Mouse (Mus musculus) liver, embryonic 14.5 days (tissue): ENCODE measurements at regions not wholly inside any gene's neighbourhood (a gene's known extent, or its start where the extent isn't known, plus 50 kb on each side); places are given as distances from the start of the nearest gene placed in this dataset.

Source experiments
- ATAC-seq: fragments of 200-750 bp; cut with Nextera tagmentation; 2 replicates; pipeline ENCODE4 v1.8.0; 2017; ENCODE audit warnings: moderate number of reproducible peaks, mild to moderate bottlenecking, moderate library complexity; ENCODE audit not compliant: insufficient read depth
- DNase-seq, 3 experiments: peaks; one replicate each; pipeline ENCODE4 v3.0.0-alpha.2; 2012 to 2013; ENCODE audit warnings: low read depth in 3 of 3, low spot score in 3 of 3
- H3K27ac ChIP-seq: fragments of 300-500 bp; sonication (generic); 2 replicates; pipeline ENCODE4 v1.5.1; 2014; ENCODE audit warnings: moderate library complexity, mild to moderate bottlenecking, control low read depth, inconsistent platforms
- H3K27me3 ChIP-seq: fragments of 300-500 bp; sonication (generic); 2 replicates; pipeline ENCODE4 v1.6.1; 2014; ENCODE audit warnings: mild to moderate bottlenecking, low read length, moderate library complexity; ENCODE audit not compliant: control insufficient read depth, insufficient read depth
- H3K36me3 ChIP-seq: fragments of 300-500 bp; sonication (generic); replicated peaks from 2 replicates; pipeline ENCODE4 v1.6.1; 2014; ENCODE audit warnings: low read depth; ENCODE audit not compliant: control insufficient read depth, insufficient read depth
- H3K4me1 ChIP-seq, 2 experiments: fragments of 200-500 bp in 1 of 2; fragments of 300-500 bp in 1 of 2; sonication (generic) in 1 of 2; replicated peaks; 2 replicates each; pipeline ENCODE4 v1.6.1; 2012 to 2014; ENCODE audit warnings: antibody characterized with exemption in 1 of 2, inconsistent platforms in 1 of 2, low read length in 1 of 2; ENCODE audit not compliant: control insufficient read depth in 2 of 2, insufficient read depth in 2 of 2
- H3K4me2 ChIP-seq: fragments of 300-500 bp; sonication (generic); 2 replicates; pipeline ENCODE4 v1.6.1; 2014; ENCODE audit warnings: low read depth, mild to moderate bottlenecking, control low read depth, moderate library complexity
- H3K4me3 ChIP-seq, 2 experiments: fragments of 200-500 bp in 1 of 2; fragments of 300-500 bp in 1 of 2; sonication (generic) in 1 of 2; 2 replicates each; pipeline ENCODE4 v1.5.1; 2012 to 2014; ENCODE audit warnings: low read depth in 2 of 2, low read length in 2 of 2, mild to moderate bottlenecking in 2 of 2, control low read depth in 1 of 2, inconsistent platforms in 1 of 2, moderate library complexity in 1 of 2; ENCODE audit not compliant: insufficient read depth in 1 of 2
- H3K9ac ChIP-seq: fragments of 300-500 bp; sonication (generic); replicated peaks from 2 replicates; pipeline ENCODE4 v1.6.1; 2014; ENCODE audit warnings: mild to moderate bottlenecking, control low read depth, moderate library complexity
- H3K9me3 ChIP-seq: fragments of 300-500 bp; sonication (generic); 2 replicates; pipeline ENCODE4 v1.6.1; 2016; ENCODE audit warnings: low read length, mixed read lengths; ENCODE audit not compliant: control insufficient read depth
- CTCF ChIP-seq: IDR thresholded peaks from 2 replicates; pipeline ENCODE4 v1.5.1; 2016; ENCODE audit warnings: antibody characterized with exemption, low read depth, control low read depth
- EP300 ChIP-seq: IDR thresholded peaks from 2 replicates; pipeline ENCODE4 v1.6.1; 2016; ENCODE audit warnings: antibody characterized with exemption, low read depth
- WGBS: fragments of 180-500 bp; shearing (Covaris S2); extraction: QIAGEN DNeasy Blood & Tissue Kit; methylation state at CpG from one replicate; pipeline ENCODE4 v1.1.7; 2014; ENCODE audit not compliant: insufficient replicate concordance; 5-methylcytosine and 5-hydroxymethylcytosine counted together

- no peaks in the 10 kb centered on the region for H3K27me3 ChIP-seq
- H3K27ac ChIP-seq, result no peak overlapping the region
- H3K4me1 ChIP-seq, result no peaks in the 10 kb centered on the region
- no peaks in the 10 kb centered on the region for H3K36me3 ChIP-seq
- TF ChIP-seq CTCF (no peak), EP300 (no peak)
- H3K9me3 ChIP-seq, result no peaks in the 10 kb centered on the region
- no peak overlapping the region for H3K4me3 ChIP-seq
- no peak overlapping the region for H3K4me2 ChIP-seq
- ATAC-seq (no peak), DNase-seq (no peak)
- 38% methylated on average over 4 of the region's 4 CpGs for WGBS
- no peak overlapping the region for H3K9ac ChIP-seq
These were observed 260.1 kb downstream of the Sdhaf3 start for GRCm38 (mm10) chr6:7215880-7216279.

GRCm38 (mm10) chr6:7252286-7252685 lies 296.5 kb downstream of the Sdhaf3 start:
- Histone ChIP-seq H3K4me1 (no peaks in the 10 kb centered on the region), H3K9me3 (no peaks in the 10 kb centered on the region), H3K4me3 (no peak overlapping the region), H3K9ac (no peak overlapping the region), H3K27me3 (no peaks in the 10 kb centered on the region), H3K36me3 (no peaks in the 10 kb centered on the region), H3K27ac (no peak overlapping the region), H3K4me2 (no peak overlapping the region)
- DNase-seq, result no peak
- ATAC-seq, result no peak
- WGBS, result 49% methylated on average over 7 of the region's 7 CpGs
- TF ChIP-seq CTCF (no peak), EP300 (no peak)

DNA sequence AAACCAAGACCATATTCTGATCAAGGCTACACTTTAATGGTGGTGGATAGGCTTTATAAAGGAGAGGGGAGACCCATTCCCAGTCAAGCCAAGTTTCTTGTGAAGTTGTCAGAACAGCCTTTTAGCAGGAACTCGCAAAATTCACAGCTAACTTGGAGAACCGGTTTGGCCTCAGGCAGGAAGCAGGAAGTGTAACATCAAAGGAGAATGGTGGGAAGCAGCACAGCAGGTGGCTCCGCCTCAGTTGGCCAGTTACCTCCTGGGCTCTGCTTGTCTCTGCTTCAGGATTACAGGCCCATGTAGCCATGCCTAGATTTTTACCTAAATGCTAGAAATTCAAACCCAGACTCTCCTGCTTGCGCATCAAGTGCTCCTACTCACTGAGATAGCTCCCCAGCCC lies 277.2 kb upstream of the Tac1 start:
- H3K9ac ChIP-seq, result no peak overlapping the region
- H3K4me2 ChIP-seq, result no peak overlapping the region
- no peaks in the 10 kb centered on the region for H3K9me3 ChIP-seq
- no peaks in the 10 kb centered on the region for H3K36me3 ChIP-seq
- H3K27me3 ChIP-seq, result no peaks in the 10 kb centered on the region
- H3K4me3 ChIP-seq, result no peak overlapping the region
- no peaks in the 10 kb centered on the region for H3K4me1 ChIP-seq
- ATAC-seq (no peak), DNase-seq (no peak)
- H3K27ac ChIP-seq, result no peak overlapping the region
- 38% methylated on average over 4 of the region's 4 CpGs for WGBS
- no peak for TF ChIP-seq EP300
- no peak for TF ChIP-seq CTCF

DNA sequence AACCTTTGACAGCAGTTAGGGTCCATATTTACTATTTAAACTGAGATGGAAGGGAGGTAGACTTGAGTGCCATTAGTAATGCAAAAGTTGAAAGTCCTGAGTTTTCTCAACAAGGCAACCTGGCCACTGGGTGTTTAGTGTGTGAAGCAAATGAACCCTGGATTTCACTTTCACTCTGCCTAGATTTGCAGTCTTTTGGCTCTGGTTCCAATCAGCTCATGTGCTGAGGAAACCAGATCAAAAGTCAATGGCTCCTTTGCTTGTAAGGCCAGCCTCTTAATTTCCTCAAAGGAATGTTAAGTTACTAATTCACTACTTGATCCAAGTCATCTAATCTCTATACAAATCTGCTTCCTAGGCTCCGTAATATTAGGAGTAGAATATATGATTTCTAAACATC lies 247.7 kb upstream of the Tac1 start:
- Histone ChIP-seq H3K9me3 (no peaks in the 10 kb centered on the region), H3K9ac (no peak overlapping the region), H3K4me1 (no peaks in the 10 kb centered on the region), H3K4me2 (no peak overlapping the region), H3K36me3 (no peaks in the 10 kb centered on the region), H3K27ac (no peak overlapping the region), H3K27me3 (no peaks in the 10 kb centered on the region), H3K4me3 (no peak overlapping the region)
- ATAC-seq, result no peak
- TF ChIP-seq EP300 (no peak), CTCF (no peak)
- DNase-seq, result no peak
- 54% methylated on average over 1 of the region's 1 CpGs for WGBS

GRCm38 (mm10) chr6:7313496-7313895 lies 241.2 kb upstream of the Tac1 start:
- Histone ChIP-seq H3K9ac (no peak overlapping the region), H3K4me2 (no peak overlapping the region), H3K4me3 (no peak overlapping the region), H3K36me3 (no peaks in the 10 kb centered on the region), H3K27ac (no peak overlapping the region), H3K4me1 (no peaks in the 10 kb centered on the region), H3K27me3 (no peaks in the 10 kb centered on the region), H3K9me3 (no peaks in the 10 kb centered on the region)
- 50% methylated on average over 3 of the region's 3 CpGs for WGBS
- DNase-seq (no peak), ATAC-seq (no peak)
- TF ChIP-seq CTCF (no peak), EP300 (no peak)
